In the genomic region with DNA sequence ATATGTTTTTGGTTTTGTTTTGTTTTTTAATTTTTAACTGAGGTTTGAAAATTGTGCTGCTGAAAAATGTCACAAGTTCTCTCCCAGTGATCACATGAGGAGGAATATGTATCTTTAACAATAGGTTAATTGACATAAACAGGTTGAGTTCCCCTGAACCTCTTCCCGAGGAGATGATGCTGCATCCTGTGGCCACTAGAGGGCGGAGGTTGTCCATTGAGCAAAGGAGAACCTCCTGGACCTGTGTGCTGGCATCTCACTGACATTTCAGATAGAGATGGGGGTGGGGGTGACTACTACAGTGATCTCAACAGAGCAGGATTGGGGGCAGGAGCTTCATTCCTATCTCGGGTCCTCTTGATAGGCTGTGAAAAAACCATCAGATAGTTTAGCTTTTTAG, we compare ENCODE assay signal across 8 mouse cellular contexts. TPM values are rescaled to one million over a fixed set of nuclear protein-coding genes. Genes with fewer than 3 reads are reported as not detected.
DNase-seq lines count a peak whose midpoint lies in the region; ATAC-seq and TF ChIP-seq lines count a peak whose summit lies in the region.

No protein-coding gene starts in this region.

- 34% methylated on average over 3 of the region's 3 CpGs for WGBS in neural tube, embryonic 15.5 days
- 49% methylated on average over 3 of the region's 3 CpGs for WGBS in hindbrain, embryonic 16.5 days

- ATAC-seq in G1E (ENCODE audit: extremely low read depth, insufficient number of reproducible peaks, low FRiP score, poor library complexity, severe bottlenecking), result peak; percentile 45
- peak; percentile 85 for ATAC-seq in megakaryocyte progenitor cell, adult 5-6 weeks (replicated peaks; ENCODE audit: poor library complexity)
- ATAC-seq in neural tube, embryonic 15.5 days (ENCODE audit: low FRiP score), result no peak
- ATAC-seq in hindbrain, embryonic 16.5 days, result no peak

- no peaks in the 10 kb centered on the region for H3K4me1 ChIP-seq in G1E (ENCODE audit: insufficient read depth, low read depth, low read length)
- no peaks in the 10 kb centered on the region for H3K4me1 ChIP-seq in neural tube, embryonic 15.5 days
- H3K4me1 ChIP-seq in hindbrain, embryonic 16.5 days (ENCODE audit: control insufficient read depth, insufficient read depth, low read depth, low read length), result no peaks in the 10 kb centered on the region

- H3K27ac ChIP-seq in layer of hippocampus, adult 2 months, result no peak overlapping the region
- no peak overlapping the region for H3K27ac ChIP-seq in neural tube, embryonic 15.5 days (replicated peaks)
- no peak overlapping the region for H3K27ac ChIP-seq in hindbrain, embryonic 16.5 days (ENCODE audit: low read depth, low read length)

- H3K27me3 ChIP-seq in G1E (ENCODE audit: insufficient read depth, low read length), result no peaks in the 10 kb centered on the region
- no peaks in the 10 kb centered on the region for H3K27me3 ChIP-seq in neural tube, embryonic 15.5 days (replicated peaks)
- no peaks in the 10 kb centered on the region for H3K27me3 ChIP-seq in hindbrain, embryonic 16.5 days (replicated peaks; ENCODE audit: control insufficient read depth, insufficient read depth, low read length)

- H3K9ac ChIP-seq in neural tube, embryonic 15.5 days (replicated peaks), result no peak overlapping the region
- H3K9ac ChIP-seq in hindbrain, embryonic 16.5 days (ENCODE audit: low read depth, low read length), result no peak overlapping the region

- H3K4me2 ChIP-seq in neural tube, embryonic 15.5 days, result no peak overlapping the region
- no peak overlapping the region for H3K4me2 ChIP-seq in hindbrain, embryonic 16.5 days (ENCODE audit: low read length)

- H3K9me3 ChIP-seq in G1E (replicated peaks), result peaks cover 8% of the 10 kb centered on the region
- peaks cover 33% of the 10 kb centered on the region; the same call in 1 of the 2 replicates for H3K9me3 ChIP-seq in neural tube, embryonic 15.5 days (replicated peaks)
- peaks cover 30% of the 10 kb centered on the region for H3K9me3 ChIP-seq in hindbrain, embryonic 16.5 days (ENCODE audit: control insufficient read depth, low read length)

- TF ChIP-seq CTCF in layer of hippocampus, adult 2 months (conservative IDR thresholded peaks at IDR 0.05), result peak; percentile 58
- 0 out of 2 replicates have a peak, but pooled peaks have one; percentile 14 for TF ChIP-seq CTCF in G1E (IDR thresholded peaks at IDR 0.05; ENCODE audit: low read depth, low read length)

- DNase-seq in layer of hippocampus, adult 2 months (ENCODE audit: low spot score in 2 of 2), result no peak
- no peak for DNase-seq in layer of hippocampus, adult 11-12 months (ENCODE audit: low spot score)
- DNase-seq in G1E (ENCODE audit: low spot score), result peak; percentile 3
- peak; percentile 8 for DNase-seq in c-Kit-positive CD71-negative TER-119-negative erythroid progenitor cells, embryonic 14.5 days (ENCODE audit: low read depth)
- no peak for DNase-seq in natural killer cell, adult 2 months (ENCODE audit: low spot score in 2 of 2)

- H3K4me3 ChIP-seq in layer of hippocampus, adult 2 months, result no peak overlapping the region
- H3K4me3 ChIP-seq in G1E (ENCODE audit: low read depth, low read length), result no peak overlapping the region
- H3K4me3 ChIP-seq in neural tube, embryonic 15.5 days (replicated peaks), result no peak overlapping the region
- no peak overlapping the region for H3K4me3 ChIP-seq in hindbrain, embryonic 16.5 days (ENCODE audit: low read length)

- H3K36me3 ChIP-seq in G1E (replicated peaks), result no peaks in the 10 kb centered on the region
- H3K36me3 ChIP-seq in neural tube, embryonic 15.5 days, result no peaks in the 10 kb centered on the region
- H3K36me3 ChIP-seq in hindbrain, embryonic 16.5 days (ENCODE audit: control insufficient read depth, insufficient read depth, low read length), result no peaks in the 10 kb centered on the region

RNA-seq across cellular contexts. Expression of gene 4933421I07Rik, which starts 2.7 kb away (rescaled TPM):
- total RNA-seq in layer of hippocampus, adult 2 months (2021), result not detected
- total RNA-seq in G1E (2014; fragmentation: Nextera tagmentation) (not detected in 2 replicates), G1E (2017) (0.05 and 0.12 TPM in 2 replicates)
- polyA plus RNA-seq in G1E (2012), result not detected in 2 replicates
- total RNA-seq in megakaryocyte progenitor cell, adult 5-6 weeks (2015), result not detected in 2 replicates
- not detected in 2 replicates for total RNA-seq in megakaryocyte progenitor cell, adult 5-6 weeks (2017)
- polyA plus RNA-seq in neural tube, embryonic 15.5 days (2015; fragmentation: Nextera tagmentation; extraction: Ambion mirVana), result not detected in 2 replicates
- not detected in 2 replicates for polyA plus RNA-seq in hindbrain, embryonic 16.5 days (2015; fragmentation: Nextera tagmentation; extraction: Ambion mirVana)

RNA-seq across cellular contexts. Expression of gene Zfp141, which starts 54.9 kb away (rescaled TPM):
- 10 to 100 TPM; 20.8 TPM for total RNA-seq in layer of hippocampus, adult 2 months (2021)
- 33.8 and 39.0 TPM in 2 replicates for total RNA-seq in G1E (2014; fragmentation: Nextera tagmentation)
- 25.9 and 30.8 TPM in 2 replicates for total RNA-seq in G1E (2017)
- 2.4 and 3.0 TPM in 2 replicates for polyA plus RNA-seq in G1E (2012)
- total RNA-seq in megakaryocyte progenitor cell, adult 5-6 weeks (2015), result 52.1 and 53.6 TPM in 2 replicates
- 45.2 and 55.9 TPM in 2 replicates for total RNA-seq in megakaryocyte progenitor cell, adult 5-6 weeks (2017)
- polyA plus RNA-seq in neural tube, embryonic 15.5 days (2015; fragmentation: Nextera tagmentation; extraction: Ambion mirVana), result 12.3 and 13.0 TPM in 2 replicates
- polyA plus RNA-seq in hindbrain, embryonic 16.5 days (2015; fragmentation: Nextera tagmentation; extraction: Ambion mirVana), result 8.5 and 13.2 TPM in 2 replicates

Comparison
In these comparisons a context has a peak if more than half of its experiments do, and no peak if none do; other contexts are left out.
1. DNase-seq: peak in G1E (single experiment) and c-Kit-positive CD71-negative TER-119-negative erythroid progenitor cells, embryonic 14.5 days (single experiment); none in layer of hippocampus, adult 2 months (0 of 2), layer of hippocampus, adult 11-12 months (single experiment) and natural killer cell, adult 2 months (0 of 2).
2. ATAC-seq: peak in G1E (single experiment) and megakaryocyte progenitor cell, adult 5-6 weeks (single experiment); none in neural tube, embryonic 15.5 days (single experiment) and hindbrain, embryonic 16.5 days (single experiment).